In the genomic region with DNA sequence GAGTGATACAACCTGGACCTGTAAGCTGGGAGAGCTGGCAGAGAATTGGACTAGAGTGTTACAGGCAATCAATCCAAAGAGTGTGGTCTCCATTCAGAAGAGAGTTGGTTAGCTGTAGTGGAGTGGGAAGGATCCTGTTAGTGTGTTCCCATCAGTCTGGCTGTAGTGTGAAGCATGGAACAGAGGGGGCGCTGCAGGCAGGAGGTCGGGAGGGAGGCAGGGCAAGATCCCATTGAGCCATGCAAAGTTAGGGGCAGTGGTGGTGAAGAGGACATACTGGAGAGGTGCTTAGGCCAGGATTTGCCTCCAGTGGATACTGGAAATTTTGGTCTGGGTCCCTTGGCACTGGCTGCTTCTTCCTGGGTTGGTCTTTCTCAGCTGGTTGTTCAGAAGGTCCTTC, we compare ENCODE assay signal across 17 mouse cellular contexts. TPM values are rescaled to one million over a fixed set of nuclear protein-coding genes. Genes with fewer than 3 reads are reported as not detected.
DNase-seq lines count a peak whose midpoint lies in the region; ATAC-seq and TF ChIP-seq lines count a peak whose summit lies in the region.
"Had no signal": no experiment of that assay in that cellular context is flagged by ENCODE, and none has a peak within 500 bp of the region (broad histone marks: within the 10 kb centered on the region; RNA-seq: fewer than 3 reads in every experiment).

No protein-coding gene starts in this region.

- H3K36me3 ChIP-seq in hindbrain, postnatal 0 days (ENCODE audit: insufficient read depth, low read length), result no peaks in the 10 kb centered on the region
- H3K36me3 ChIP-seq in hindbrain, embryonic 11.5 days (ENCODE audit: control insufficient read depth, insufficient read depth, low read length), result no peaks in the 10 kb centered on the region
- H3K36me3 ChIP-seq in midbrain, postnatal 0 days (ENCODE audit: insufficient read depth, low read length), result no peaks in the 10 kb centered on the region
- no peaks in the 10 kb centered on the region for H3K36me3 ChIP-seq in midbrain, embryonic 16.5 days (ENCODE audit: control insufficient read depth, insufficient read depth, low read length)
- H3K36me3 ChIP-seq: embryonic facial prominence, embryonic 12.5 days; heart, embryonic 13.5 days; hindbrain, embryonic 13.5 days; limb, embryonic 12.5 days; liver, embryonic 13.5 days; midbrain, embryonic 12.5 days had no signal

- no peaks in the 10 kb centered on the region for H3K9me3 ChIP-seq in hindbrain, postnatal 0 days (ENCODE audit: low read length)
- no peaks in the 10 kb centered on the region for H3K9me3 ChIP-seq in hindbrain, embryonic 11.5 days (ENCODE audit: control insufficient read depth, low read length)
- H3K9me3 ChIP-seq in midbrain, postnatal 0 days (ENCODE audit: low read length), result no peaks in the 10 kb centered on the region
- H3K9me3 ChIP-seq in midbrain, embryonic 16.5 days (replicated peaks; ENCODE audit: control insufficient read depth, low read length, poor library complexity, severe bottlenecking), result no peaks in the 10 kb centered on the region
- H3K9me3 ChIP-seq: embryonic facial prominence, embryonic 12.5 days; forebrain, embryonic 13.5 days; hindbrain, embryonic 13.5 days; limb, embryonic 12.5 days; liver, embryonic 13.5 days; midbrain, embryonic 12.5 days had no signal

- H3K27ac ChIP-seq in hindbrain, postnatal 0 days, result no peak overlapping the region
- H3K27ac ChIP-seq in hindbrain, embryonic 11.5 days (ENCODE audit: low read depth, low read length), result no peak overlapping the region
- H3K27ac ChIP-seq in midbrain, postnatal 0 days (ENCODE audit: low read depth, low read length), result no peak overlapping the region
- H3K27ac ChIP-seq in midbrain, embryonic 16.5 days (ENCODE audit: low read length), result no peak overlapping the region
- H3K27ac ChIP-seq: embryonic facial prominence, embryonic 12.5 days; forebrain, embryonic 13.5 days; heart, adult 2 months; heart, embryonic 13.5 days; hindbrain, embryonic 13.5 days; layer of hippocampus, adult 2 months; limb, embryonic 12.5 days; liver, embryonic 13.5 days; midbrain, embryonic 12.5 days had no signal

- TF ChIP-seq CTCF in hindbrain, postnatal 0 days (IDR thresholded peaks at IDR 0.05; ENCODE audit: low read depth), result peak; percentile 33
- TF ChIP-seq CTCF in midbrain, postnatal 0 days (IDR thresholded peaks at IDR 0.05), result peak; percentile 29; the same call in 1 of the 2 replicates

- no peaks in the 10 kb centered on the region for H3K27me3 ChIP-seq in hindbrain, postnatal 0 days (ENCODE audit: insufficient read depth, low read length)
- no peaks in the 10 kb centered on the region for H3K27me3 ChIP-seq in hindbrain, embryonic 11.5 days (ENCODE audit: control insufficient read depth, insufficient read depth, low read length)
- H3K27me3 ChIP-seq in midbrain, postnatal 0 days (ENCODE audit: insufficient read depth, low read length), result no peaks in the 10 kb centered on the region
- H3K27me3 ChIP-seq in midbrain, embryonic 16.5 days (ENCODE audit: control insufficient read depth, insufficient read depth, low read depth, low read length), result peaks cover 7% of the 10 kb centered on the region

- no peak for DNase-seq in hindbrain, postnatal 0 days (ENCODE audit: low spot score)
- DNase-seq in hindbrain, embryonic 11.5 days (ENCODE audit: low spot score), result no peak
- DNase-seq in midbrain, postnatal 0 days (ENCODE audit: low spot score), result no peak
- peak; percentile 29 for DNase-seq in ZHBTc4 (ENCODE audit: low read depth, low spot score)
- DNase-seq in gastrocnemius, postnatal 14 days, result no peak
- DNase-seq: gastrocnemius, postnatal 25 days; liver, embryonic 13.5 days had no signal

- H3K4me3 ChIP-seq in hindbrain, postnatal 0 days (ENCODE audit: low read length), result no peak overlapping the region
- H3K4me3 ChIP-seq in hindbrain, embryonic 11.5 days (ENCODE audit: low read depth, low read length), result no peak overlapping the region
- no peak overlapping the region for H3K4me3 ChIP-seq in midbrain, postnatal 0 days (ENCODE audit: low read depth, low read length)
- no peak overlapping the region for H3K4me3 ChIP-seq in midbrain, embryonic 16.5 days (ENCODE audit: low read depth, low read length)
- H3K4me3 ChIP-seq: embryonic facial prominence, embryonic 12.5 days; forebrain, embryonic 13.5 days; heart, adult 2 months; heart, embryonic 13.5 days; hindbrain, embryonic 13.5 days; layer of hippocampus, adult 2 months; limb, embryonic 12.5 days; liver, embryonic 13.5 days; midbrain, embryonic 12.5 days had no signal

- no peak overlapping the region for H3K4me2 ChIP-seq in hindbrain, postnatal 0 days (ENCODE audit: low read depth, low read length)
- no peak overlapping the region for H3K4me2 ChIP-seq in hindbrain, embryonic 11.5 days (replicated peaks; ENCODE audit: low read depth, low read length)
- H3K4me2 ChIP-seq in midbrain, postnatal 0 days (ENCODE audit: low read depth, low read length, poor library complexity, severe bottlenecking), result no peak overlapping the region
- no peak overlapping the region for H3K4me2 ChIP-seq in midbrain, embryonic 16.5 days (ENCODE audit: low read length)
- H3K4me2 ChIP-seq: embryonic facial prominence, embryonic 12.5 days; forebrain, embryonic 13.5 days; heart, embryonic 13.5 days; hindbrain, embryonic 13.5 days; limb, embryonic 12.5 days; liver, embryonic 13.5 days; midbrain, embryonic 12.5 days had no signal

- intact Hi-C loops in gastrocnemius, postnatal 14 days (cut with DNase I; ENCODE audit: low total_unique reads), result no loop called here

- WGBS in hindbrain, postnatal 0 days, result 75% methylated on average over 2 of the region's 2 CpGs
- 68% methylated on average over 2 of the region's 2 CpGs for WGBS in hindbrain, embryonic 11.5 days
- WGBS in midbrain, postnatal 0 days, result 84% methylated on average over 2 of the region's 2 CpGs
- WGBS in midbrain, embryonic 16.5 days, result 91% methylated on average over 2 of the region's 2 CpGs

- no peak for ATAC-seq in hindbrain, postnatal 0 days
- ATAC-seq in hindbrain, embryonic 11.5 days (ENCODE audit: low FRiP score), result no peak
- ATAC-seq in midbrain, postnatal 0 days (ENCODE audit: low FRiP score), result no peak
- no peak for ATAC-seq in midbrain, embryonic 16.5 days
- peak; percentile 47; the same call in 1 of the 2 replicates for ATAC-seq in megakaryocyte-erythroid progenitor cell, adult 5-6 weeks (replicated peaks; ENCODE audit: low FRiP score, low TSS enrichment, poor library complexity, severe bottlenecking)
- ATAC-seq: forebrain, embryonic 13.5 days had no signal

- no peak overlapping the region for H3K9ac ChIP-seq in hindbrain, postnatal 0 days (replicated peaks; ENCODE audit: low read length)
- no peak overlapping the region for H3K9ac ChIP-seq in hindbrain, embryonic 11.5 days (ENCODE audit: low read depth, low read length)
- H3K9ac ChIP-seq in midbrain, postnatal 0 days (replicated peaks; ENCODE audit: low read length, poor library complexity, severe bottlenecking), result no peak overlapping the region
- H3K9ac ChIP-seq in midbrain, embryonic 16.5 days (ENCODE audit: low read depth, low read length), result no peak overlapping the region
- H3K9ac ChIP-seq: embryonic facial prominence, embryonic 12.5 days; forebrain, embryonic 13.5 days; heart, embryonic 13.5 days; hindbrain, embryonic 13.5 days; limb, embryonic 12.5 days; liver, embryonic 13.5 days; midbrain, embryonic 12.5 days had no signal

- H3K4me1 ChIP-seq in hindbrain, postnatal 0 days (ENCODE audit: insufficient read depth, low read length), result no peaks in the 10 kb centered on the region
- H3K4me1 ChIP-seq in hindbrain, embryonic 11.5 days (replicated peaks; ENCODE audit: control insufficient read depth, insufficient read depth, low read length), result no peaks in the 10 kb centered on the region
- no peaks in the 10 kb centered on the region for H3K4me1 ChIP-seq in midbrain, postnatal 0 days (ENCODE audit: insufficient read depth, low read length)
- no peaks in the 10 kb centered on the region for H3K4me1 ChIP-seq in midbrain, embryonic 16.5 days (ENCODE audit: control insufficient read depth, insufficient read depth, low read length)
- H3K4me1 ChIP-seq: embryonic facial prominence, embryonic 12.5 days; forebrain, embryonic 13.5 days; heart, embryonic 13.5 days; hindbrain, embryonic 13.5 days; limb, embryonic 12.5 days; liver, embryonic 13.5 days; midbrain, embryonic 12.5 days had no signal

RNA-seq across cellular contexts. Expression of gene Tpbgl, which starts 8.6 kb away (rescaled TPM):
- 6.4 and 7.9 TPM in 2 replicates for total RNA-seq in hindbrain, postnatal 0 days (2014; rRNA removed)
- 2.3 and 2.9 TPM in 2 replicates for polyA plus RNA-seq in hindbrain, postnatal 0 days (2015; fragmentation: Nextera tagmentation; extraction: Ambion mirVana)
- 0.63 and 0.73 TPM in 2 replicates for polyA plus RNA-seq in hindbrain, embryonic 11.5 days (2014; fragmentation: Nextera tagmentation; extraction: Ambion mirVana)
- total RNA-seq in midbrain, postnatal 0 days (2014; rRNA removed), result 2.8 and 4.5 TPM in 2 replicates
- polyA plus RNA-seq in midbrain, postnatal 0 days (2015; fragmentation: Nextera tagmentation; extraction: Ambion mirVana), result 1.7 and 2.3 TPM in 2 replicates
- polyA plus RNA-seq in midbrain, embryonic 16.5 days (2015; fragmentation: Nextera tagmentation; extraction: Ambion mirVana), result 1.1 and 1.6 TPM in 2 replicates
- total RNA-seq in megakaryocyte-erythroid progenitor cell, adult 5-6 weeks (2014; fragmentation: Nextera tagmentation), result 0.35 TPM in 1 of 2 replicates, not detected in the other
- total RNA-seq in megakaryocyte-erythroid progenitor cell, adult 5-6 weeks (2017), result 0.05 TPM in 1 of 2 replicates, not detected in the other
- total RNA-seq in gastrocnemius, postnatal 14 days (2021), result 10 to 100 TPM; 38.7 to 43.2 TPM
